In genomic region chr8:120284265-120284664, GRCm38 (mm10) we compare ENCODE assay signal across 12 mouse cellular contexts. TPM values are rescaled to one million over a fixed set of nuclear protein-coding genes. Genes with fewer than 3 reads are reported as not detected.
DNase-seq lines count a peak whose midpoint lies in the region; ATAC-seq and TF ChIP-seq lines count a peak whose summit lies in the region.
"Had no signal": no experiment of that assay in that cellular context is flagged by ENCODE, and none has a peak within 500 bp of the region (broad histone marks: within the 10 kb centered on the region; RNA-seq: fewer than 3 reads in every experiment).

No protein-coding gene starts in this region.

- WGBS in lung, embryonic 14.5 days = 19% methylated on average over 9 of the region's 9 CpGs
- WGBS in lung, postnatal 0 days = 44% methylated on average over 9 of the region's 9 CpGs
- 28% methylated on average over 9 of the region's 9 CpGs for WGBS in forebrain, embryonic 12.5 days
- 33% methylated on average over 9 of the region's 9 CpGs for WGBS in hindbrain, postnatal 0 days
- 21% methylated on average over 9 of the region's 9 CpGs for WGBS in neural tube, embryonic 14.5 days
- 52% methylated on average over 9 of the region's 9 CpGs for WGBS in heart, embryonic 11.5 days (ENCODE audit: insufficient replicate concordance)

- H3K27me3 ChIP-seq in lung, embryonic 14.5 days (ENCODE audit: insufficient read depth, low read length) = no peaks in the 10 kb centered on the region
- no peaks in the 10 kb centered on the region for H3K27me3 ChIP-seq in lung, postnatal 0 days (replicated peaks; ENCODE audit: insufficient read depth, low read length)
- peaks cover 20% of the 10 kb centered on the region for H3K27me3 ChIP-seq in forebrain, embryonic 12.5 days
- no peaks in the 10 kb centered on the region for H3K27me3 ChIP-seq in hindbrain, postnatal 0 days (ENCODE audit: insufficient read depth, low read length)
- H3K27me3 ChIP-seq in neural tube, embryonic 14.5 days (ENCODE audit: control insufficient read depth, insufficient read depth, low read length) = no peaks in the 10 kb centered on the region
- no peaks in the 10 kb centered on the region for H3K27me3 ChIP-seq in heart, embryonic 11.5 days (ENCODE audit: control insufficient read depth, insufficient read depth, low read length)

- no peak overlapping the region for H3K4me3 ChIP-seq in lung, embryonic 14.5 days (ENCODE audit: low read depth, low read length)
- H3K4me3 ChIP-seq in lung, postnatal 0 days (ENCODE audit: low read depth, low read length) = no peak overlapping the region
- no peak overlapping the region for H3K4me3 ChIP-seq in forebrain, embryonic 12.5 days (replicated peaks)
- H3K4me3 ChIP-seq in hindbrain, postnatal 0 days (ENCODE audit: low read length) = no peak overlapping the region
- no peak overlapping the region for H3K4me3 ChIP-seq in neural tube, embryonic 14.5 days (ENCODE audit: low read depth, low read length)
- no peak overlapping the region for H3K4me3 ChIP-seq in heart, embryonic 11.5 days (ENCODE audit: low read depth, low read length)
- H3K4me3 ChIP-seq: myocyte had no signal

- H3K4me1 ChIP-seq in lung, embryonic 14.5 days (ENCODE audit: insufficient read depth) = peaks cover 48% of the 10 kb centered on the region
- peaks cover 27% of the 10 kb centered on the region for H3K4me1 ChIP-seq in lung, postnatal 0 days (ENCODE audit: insufficient read depth, low read depth, low read length)
- H3K4me1 ChIP-seq in forebrain, embryonic 12.5 days = peaks cover 78% of the 10 kb centered on the region
- peaks cover 29% of the 10 kb centered on the region for H3K4me1 ChIP-seq in hindbrain, postnatal 0 days (ENCODE audit: insufficient read depth, low read length)
- peaks cover 48% of the 10 kb centered on the region for H3K4me1 ChIP-seq in neural tube, embryonic 14.5 days (ENCODE audit: control insufficient read depth, insufficient read depth, low read length)
- H3K4me1 ChIP-seq in heart, embryonic 11.5 days (ENCODE audit: control insufficient read depth, insufficient read depth, low read length) = peaks cover 60% of the 10 kb centered on the region

- H3K9ac ChIP-seq in lung, embryonic 14.5 days = no peak overlapping the region
- H3K9ac ChIP-seq in lung, postnatal 0 days (replicated peaks; ENCODE audit: low read depth) = no peak overlapping the region
- peak overlapping the region; percentile 38; the same call in 1 of the 2 replicates for H3K9ac ChIP-seq in forebrain, embryonic 12.5 days
- H3K9ac ChIP-seq in hindbrain, postnatal 0 days (replicated peaks; ENCODE audit: low read length) = peak overlapping the region; percentile 24; the same call in 1 of the 2 replicates
- H3K9ac ChIP-seq in neural tube, embryonic 14.5 days (replicated peaks; ENCODE audit: low read depth, low read length) = no peak overlapping the region
- no peak overlapping the region; the same call in 1 of the 2 replicates for H3K9ac ChIP-seq in heart, embryonic 11.5 days (ENCODE audit: low read depth, low read length)

- no peak for TF ChIP-seq CTCF in lung, embryonic 14.5 days (IDR thresholded peaks at IDR 0.05; ENCODE audit: low read depth)
- no peak for TF ChIP-seq CTCF in lung, postnatal 0 days (IDR thresholded peaks at IDR 0.05)
- no peak for TF ChIP-seq CTCF in hindbrain, postnatal 0 days (IDR thresholded peaks at IDR 0.05; ENCODE audit: low read depth)

- ATAC-seq in lung, embryonic 14.5 days (ENCODE audit: insufficient read depth) = no peak
- no peak for ATAC-seq in lung, postnatal 0 days
- no peak for ATAC-seq in forebrain, embryonic 12.5 days (ENCODE audit: low FRiP score)
- no peak for ATAC-seq in hindbrain, postnatal 0 days
- no peak for ATAC-seq in neural tube, embryonic 14.5 days (ENCODE audit: low read depth)
- ATAC-seq in heart, embryonic 11.5 days (replicated peaks; ENCODE audit: insufficient number of reproducible peaks, low FRiP score, low TSS enrichment) = no peak

- 0 out of 2 replicates have a peak overlapping the region, but pooled peaks have one; percentile 23 for H3K4me2 ChIP-seq in lung, embryonic 14.5 days
- H3K4me2 ChIP-seq in lung, postnatal 0 days (replicated peaks; ENCODE audit: low read depth, low read length) = no peak overlapping the region
- peak overlapping the region; percentile 13; the same call in 1 of the 2 replicates for H3K4me2 ChIP-seq in forebrain, embryonic 12.5 days
- H3K4me2 ChIP-seq in hindbrain, postnatal 0 days (ENCODE audit: low read depth, low read length) = no peak overlapping the region
- H3K4me2 ChIP-seq in neural tube, embryonic 14.5 days (ENCODE audit: low read depth, low read length) = no peak overlapping the region; the same call in 1 of the 2 replicates
- H3K4me2 ChIP-seq in heart, embryonic 11.5 days = no peak overlapping the region

- no peaks in the 10 kb centered on the region for H3K36me3 ChIP-seq in lung, embryonic 14.5 days (ENCODE audit: insufficient read depth)
- no peaks in the 10 kb centered on the region for H3K36me3 ChIP-seq in lung, postnatal 0 days (ENCODE audit: insufficient read depth, low read length)
- no peaks in the 10 kb centered on the region for H3K36me3 ChIP-seq in forebrain, embryonic 12.5 days (replicated peaks)
- H3K36me3 ChIP-seq in hindbrain, postnatal 0 days (ENCODE audit: insufficient read depth, low read length) = no peaks in the 10 kb centered on the region
- H3K36me3 ChIP-seq in neural tube, embryonic 14.5 days (ENCODE audit: control insufficient read depth, insufficient read depth, low read length) = no peaks in the 10 kb centered on the region
- no peaks in the 10 kb centered on the region for H3K36me3 ChIP-seq in heart, embryonic 11.5 days (ENCODE audit: control insufficient read depth, insufficient read depth, low read length)

- peak; percentile 65 for DNase-seq in lung, embryonic 14.5 days
- DNase-seq in lung, postnatal 0 days (ENCODE audit: low spot score) = no peak
- no peak for DNase-seq in hindbrain, postnatal 0 days (ENCODE audit: low spot score)
- DNase-seq in adrenal gland, postnatal 4 days (ENCODE audit: low spot score in 2 of 2) = no peak
- DNase-seq: adrenal gland, adult 2 months; cerebellum, postnatal 36 days; gastrocnemius, postnatal 10 days had no signal

- no peak for TF ChIP-seq EP300 in lung, postnatal 0 days (IDR thresholded peaks at IDR 0.05)

- H3K27ac ChIP-seq in lung, embryonic 14.5 days (ENCODE audit: low read depth) = 0 out of 2 replicates have a peak overlapping the region, but pooled peaks have one; percentile 21
- no peak overlapping the region for H3K27ac ChIP-seq in lung, postnatal 0 days (ENCODE audit: low read length)
- peak overlapping the region; percentile 79 for H3K27ac ChIP-seq in forebrain, embryonic 12.5 days
- H3K27ac ChIP-seq in hindbrain, postnatal 0 days = no peak overlapping the region; the same call in 1 of the 2 replicates
- peak overlapping the region; percentile 58 for H3K27ac ChIP-seq in neural tube, embryonic 14.5 days (ENCODE audit: low read depth, low read length)
- no peak overlapping the region for H3K27ac ChIP-seq in heart, embryonic 11.5 days (ENCODE audit: low read depth, low read length)
- H3K27ac ChIP-seq: liver, embryonic 14.5 days had no signal

- H3K9me3 ChIP-seq in lung, embryonic 14.5 days (ENCODE audit: low read depth, low read length) = no peaks in the 10 kb centered on the region
- H3K9me3 ChIP-seq in lung, postnatal 0 days (ENCODE audit: low read length) = no peaks in the 10 kb centered on the region
- no peaks in the 10 kb centered on the region for H3K9me3 ChIP-seq in forebrain, embryonic 12.5 days
- H3K9me3 ChIP-seq in hindbrain, postnatal 0 days (ENCODE audit: low read length) = no peaks in the 10 kb centered on the region
- H3K9me3 ChIP-seq in neural tube, embryonic 14.5 days (ENCODE audit: control insufficient read depth, low read length) = no peaks in the 10 kb centered on the region
- no peaks in the 10 kb centered on the region for H3K9me3 ChIP-seq in heart, embryonic 11.5 days (replicated peaks; ENCODE audit: control insufficient read depth, low read length)

RNA-seq across cellular contexts. Expression of gene Gse1, which starts 56.0 kb away (rescaled TPM):
- polyA plus RNA-seq in lung, embryonic 14.5 days (2014; fragmentation: Nextera tagmentation; extraction: Ambion mirVana) = 12.7 and 14.3 TPM in 2 replicates
- 9.5 and 9.9 TPM in 2 replicates for polyA plus RNA-seq in lung, postnatal 0 days (2015; fragmentation: Nextera tagmentation; extraction: Ambion mirVana)
- polyA plus RNA-seq in forebrain, embryonic 12.5 days (2016; fragmentation: Nextera tagmentation; extraction: Ambion mirVana) = 20.4 and 27.0 TPM in 2 replicates
- total RNA-seq in hindbrain, postnatal 0 days (2014; rRNA removed) = 37.5 and 48.3 TPM in 2 replicates
- 12.3 and 13.4 TPM in 2 replicates for polyA plus RNA-seq in hindbrain, postnatal 0 days (2015; fragmentation: Nextera tagmentation; extraction: Ambion mirVana)
- polyA plus RNA-seq in neural tube, embryonic 14.5 days (2014; fragmentation: Nextera tagmentation; extraction: Ambion mirVana) = 19.2 and 23.3 TPM in 2 replicates
- total RNA-seq in adrenal gland, postnatal 4 days (2021) = 10 to 100 TPM; 58.1 to 60.7 TPM
- polyA plus RNA-seq in heart, embryonic 11.5 days (2014; fragmentation: Nextera tagmentation; extraction: Ambion mirVana) = 12.8 and 12.9 TPM in 2 replicates

Comparison
In these comparisons a context has a peak if more than half of its experiments do, and no peak if none do; other contexts are left out.
1. H3K27ac ChIP-seq: peak in lung, embryonic 14.5 days (single experiment), forebrain, embryonic 12.5 days (single experiment) and neural tube, embryonic 14.5 days (single experiment); none in lung, postnatal 0 days (single experiment), hindbrain, postnatal 0 days (single experiment) and heart, embryonic 11.5 days (single experiment).
2. H3K4me2 ChIP-seq: peak in lung, embryonic 14.5 days (single experiment) and forebrain, embryonic 12.5 days (single experiment); none in lung, postnatal 0 days (single experiment), hindbrain, postnatal 0 days (single experiment), neural tube, embryonic 14.5 days (single experiment) and heart, embryonic 11.5 days (single experiment).
3. H3K9ac ChIP-seq: peak in forebrain, embryonic 12.5 days (single experiment) and hindbrain, postnatal 0 days (single experiment); none in lung, embryonic 14.5 days (single experiment), lung, postnatal 0 days (single experiment), neural tube, embryonic 14.5 days (single experiment) and heart, embryonic 11.5 days (single experiment).